Mouse (Mus musculus): ENCODE measurements at regions not wholly inside any gene's neighbourhood (a gene's known extent, or its start where the extent isn't known, plus 50 kb on each side); places are given as distances from the start of the nearest gene placed in this dataset.
A peak's percentile ranks its signal among the peaks of the same experiment; 100 is the strongest.

DNA sequence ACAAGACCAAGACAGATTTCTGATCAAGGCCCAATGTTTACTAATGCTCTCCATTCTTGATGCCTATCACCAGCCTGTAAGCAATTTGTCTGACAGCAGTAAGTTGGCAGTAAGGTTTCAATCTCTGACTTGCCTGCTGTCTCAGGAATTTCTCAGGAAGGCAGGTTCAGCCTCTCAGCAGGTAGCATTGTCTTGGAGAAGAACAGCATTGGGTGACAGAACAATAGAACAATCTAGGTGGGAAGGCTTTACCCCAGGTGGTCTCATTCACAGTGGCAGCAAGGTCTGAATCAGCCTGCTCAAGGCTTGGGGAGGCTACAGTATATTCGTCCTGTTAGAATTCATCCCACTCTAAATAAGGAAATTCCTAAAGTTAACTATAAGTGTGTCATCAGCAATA lies 81.2 kb upstream of the Chordc1 start:
- Histone ChIP-seq H3K4me3 (ENCODE audit: low read length) (no peak overlapping the region), H3K9ac (replicated peaks; ENCODE audit: low read length) (no peak overlapping the region), H3K4me1 (ENCODE audit: insufficient read depth, low read length) (no peaks in the 10 kb centered on the region), H3K27me3 (ENCODE audit: insufficient read depth, low read length) (no peaks in the 10 kb centered on the region), H3K27ac (no peak overlapping the region), H3K36me3 (ENCODE audit: insufficient read depth, low read length) (no peaks in the 10 kb centered on the region), H3K9me3 (ENCODE audit: low read length) (no peaks in the 10 kb centered on the region), H3K4me2 (ENCODE audit: low read depth, low read length) (no peak overlapping the region)
- no peak for ATAC-seq
- WGBS, result 13% methylated on average over 1 of the region's 1 CpGs
- DNase-seq (ENCODE audit: low spot score), result no peak
- TF ChIP-seq CTCF (IDR thresholded peaks at IDR 0.05; ENCODE audit: low read depth), result no peak

DNA sequence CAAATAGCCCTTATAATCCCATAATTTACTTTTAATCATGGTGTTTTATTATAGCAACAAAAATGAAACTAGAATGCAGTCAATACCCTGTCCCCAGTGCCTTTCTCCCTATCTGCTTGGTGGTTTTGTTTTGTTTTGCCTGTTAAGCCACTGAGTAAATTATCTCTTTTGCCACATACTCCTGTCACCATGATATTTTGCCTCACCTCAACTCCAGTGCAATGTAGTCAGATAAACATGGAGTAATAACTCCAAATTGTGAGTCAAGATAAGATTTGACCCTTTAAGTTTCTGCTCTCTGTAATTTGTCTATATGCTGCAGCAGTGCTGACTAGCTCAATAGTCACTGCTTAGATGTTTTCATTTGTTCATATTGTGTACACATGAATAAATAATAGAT lies 65.3 kb upstream of the Chordc1 start:
- Histone ChIP-seq H3K36me3 (ENCODE audit: insufficient read depth, low read length) (no peaks in the 10 kb centered on the region), H3K9ac (replicated peaks; ENCODE audit: low read length) (no peak overlapping the region), H3K4me3 (ENCODE audit: low read length) (no peak overlapping the region), H3K9me3 (ENCODE audit: low read length) (no peaks in the 10 kb centered on the region), H3K4me2 (ENCODE audit: low read depth, low read length) (no peak overlapping the region), H3K4me1 (ENCODE audit: insufficient read depth, low read length) (no peaks in the 10 kb centered on the region), H3K27ac (no peak overlapping the region), H3K27me3 (ENCODE audit: insufficient read depth, low read length) (no peaks in the 10 kb centered on the region)
- TF ChIP-seq CTCF (IDR thresholded peaks at IDR 0.05; ENCODE audit: low read depth), result no peak
- ATAC-seq (no peak), DNase-seq (ENCODE audit: low spot score) (no peak)

DNA sequence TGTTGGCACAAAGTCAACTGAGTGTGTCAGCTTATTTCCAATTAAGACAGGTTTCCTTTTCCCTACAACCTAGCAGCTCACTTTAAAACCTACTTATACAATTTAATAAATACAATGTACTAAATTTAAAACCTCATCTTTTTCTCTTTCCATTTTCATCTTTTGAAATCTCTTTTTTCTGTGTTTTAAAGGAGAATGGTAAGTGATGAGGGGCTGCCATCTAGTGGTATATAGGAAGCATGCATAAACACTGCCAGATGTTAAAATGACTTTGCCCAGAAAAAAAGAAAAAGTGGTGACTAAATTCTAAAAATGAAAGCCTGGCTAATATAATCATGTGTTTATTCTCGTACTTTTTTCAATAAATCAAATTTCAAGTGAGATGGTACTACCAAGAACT lies 62.0 kb upstream of the Chordc1 start:
- Histone ChIP-seq H3K4me2 (ENCODE audit: low read depth, low read length) (no peak overlapping the region), H3K4me3 (ENCODE audit: low read length) (no peak overlapping the region), H3K9me3 (ENCODE audit: low read length) (no peaks in the 10 kb centered on the region), H3K9ac (replicated peaks; ENCODE audit: low read length) (no peak overlapping the region), H3K36me3 (ENCODE audit: insufficient read depth, low read length) (no peaks in the 10 kb centered on the region), H3K4me1 (ENCODE audit: insufficient read depth, low read length) (no peaks in the 10 kb centered on the region), H3K27ac (no peak overlapping the region), H3K27me3 (ENCODE audit: insufficient read depth, low read length) (no peaks in the 10 kb centered on the region)
- 6% methylated on average over 1 of the region's 1 CpGs for WGBS
- DNase-seq (ENCODE audit: low spot score) (peak; percentile 73), ATAC-seq (no peak)
- TF ChIP-seq CTCF (IDR thresholded peaks at IDR 0.05; ENCODE audit: low read depth), result peak; percentile 77
